Mouse (Mus musculus): ENCODE data around the gene Atp8a2.

GRCm38 (mm10) chr14:59969485-59970134, 227.4 kb downstream of the Atp8a2 start:
- TF ChIP-seq POLR2A (IDR thresholded peaks at IDR 0.05; ENCODE audit: borderline replicate concordance, low read depth, low read length) (no peak), CTCF (IDR thresholded peaks at IDR 0.05; ENCODE audit: low read depth, low read length) (no peak)
